Mouse (Mus musculus) small intestine, adult 2 months (tissue): ENCODE results near the gene Pld3.

Experiments
- CTCF ChIP-seq: fragments of 200-500 bp; IDR thresholded peaks from 2 replicates; pipeline ENCODE4 v1.5.1; 2012; ENCODE audit warnings: low read depth, mild to moderate bottlenecking, control low read depth, inconsistent platforms, low read length, moderate library complexity, mixed read lengths; ENCODE audit not compliant: insufficient replicate concordance, insufficient read length; ENCODE audit errors: extremely low read depth
- POLR2A ChIP-seq: fragments of 200-500 bp; IDR thresholded peaks from 2 replicates; pipeline ENCODE4 v1.6.1; 2012; ENCODE audit warnings: low read depth, mild to moderate bottlenecking, control low read depth, inconsistent platforms, low read length, moderate library complexity

- TF ChIP-seq POLR2A (0 out of 2 replicates have a peak, but pooled peaks have one; percentile 20), CTCF (no peak)
Measured at GRCm38 (mm10) chr7:27542392-27543033, 10.5 kb downstream of the Pld3 start.
